Mouse (Mus musculus) stomach, embryonic 14.5 days (tissue): ENCODE results near the gene Gatad2b. TPM values are rescaled to one million over a fixed set of nuclear protein-coding genes. Genes with fewer than 3 reads are reported as not detected.
A peak's percentile ranks its signal among the peaks of the same experiment; 100 is the strongest.

ENCODE experiments used
- ATAC-seq: fragments of 200-750 bp; cut with Nextera tagmentation; 2 replicates; pipeline ENCODE4 v1.8.0; 2017; ENCODE audit warnings: low read depth, moderate TSS enrichment; ENCODE audit not compliant: insufficient number of reproducible peaks, insufficient read depth, low FRiP score
- H3K27ac ChIP-seq: fragments of 300-500 bp; sonication (generic); 2 replicates; pipeline ENCODE4 v1.5.1; 2014; ENCODE audit warnings: mild to moderate bottlenecking, low read length, moderate library complexity, mixed read lengths
- H3K27me3 ChIP-seq: fragments of 300-500 bp; sonication (generic); 2 replicates; pipeline ENCODE4 v1.6.1; 2014; ENCODE audit warnings: low read length, control low read depth, mixed read lengths; ENCODE audit not compliant: control insufficient read depth, insufficient read depth
- H3K36me3 ChIP-seq: fragments of 300-500 bp; sonication (generic); 2 replicates; pipeline ENCODE4 v1.6.1; 2014; ENCODE audit warnings: mild to moderate bottlenecking, control low read depth, low read length, moderate library complexity, mixed read lengths; ENCODE audit not compliant: control insufficient read depth, insufficient read depth
- H3K4me1 ChIP-seq: fragments of 300-500 bp; sonication (generic); 2 replicates; pipeline ENCODE4 v1.6.1; 2014; ENCODE audit warnings: low read length, control low read depth, mixed read lengths; ENCODE audit not compliant: control insufficient read depth, insufficient read depth
- H3K4me2 ChIP-seq: fragments of 300-500 bp; sonication (generic); replicated peaks from 2 replicates; pipeline ENCODE4 v1.6.1; 2014; ENCODE audit warnings: low read depth, low read length, control low read depth
- H3K4me3 ChIP-seq: fragments of 300-500 bp; sonication (generic); 2 replicates; pipeline ENCODE4 v1.5.1; 2014; ENCODE audit warnings: low read depth, low read length, control low read depth
- H3K9ac ChIP-seq: fragments of 300-500 bp; sonication (generic); replicated peaks from 2 replicates; pipeline ENCODE4 v1.6.1; 2014; ENCODE audit warnings: low read depth, mild to moderate bottlenecking, control low read depth, low read length, moderate library complexity, mixed read lengths
- H3K9me3 ChIP-seq: fragments of 300-500 bp; sonication (generic); 2 replicates; pipeline ENCODE4 v1.6.1; 2016; ENCODE audit warnings: low read depth, low read length, control low read depth; ENCODE audit not compliant: control insufficient read depth
- whole genome bisulfite sequencing: fragments of 180-500 bp; shearing (Covaris S2); extraction: QIAGEN DNeasy Blood & Tissue Kit; methylation state at CpG from one replicate; pipeline ENCODE4 v1.1.7; 2014; 5-methylcytosine and 5-hydroxymethylcytosine counted together
- polyA plus RNA-seq: library from polyadenylated mRNA; unstranded; fragments of >200 nt; fragmentation: Nextera tagmentation; extraction: Ambion mirVana; gene quantifications from 2 replicates; pipeline ENCODE4 v1.2.1, GENCODE M21; 2014

Gatad2b gene
- polyA plus RNA-seq, 1 experiment from 2014 or later = 28.7 TPM

DNA sequence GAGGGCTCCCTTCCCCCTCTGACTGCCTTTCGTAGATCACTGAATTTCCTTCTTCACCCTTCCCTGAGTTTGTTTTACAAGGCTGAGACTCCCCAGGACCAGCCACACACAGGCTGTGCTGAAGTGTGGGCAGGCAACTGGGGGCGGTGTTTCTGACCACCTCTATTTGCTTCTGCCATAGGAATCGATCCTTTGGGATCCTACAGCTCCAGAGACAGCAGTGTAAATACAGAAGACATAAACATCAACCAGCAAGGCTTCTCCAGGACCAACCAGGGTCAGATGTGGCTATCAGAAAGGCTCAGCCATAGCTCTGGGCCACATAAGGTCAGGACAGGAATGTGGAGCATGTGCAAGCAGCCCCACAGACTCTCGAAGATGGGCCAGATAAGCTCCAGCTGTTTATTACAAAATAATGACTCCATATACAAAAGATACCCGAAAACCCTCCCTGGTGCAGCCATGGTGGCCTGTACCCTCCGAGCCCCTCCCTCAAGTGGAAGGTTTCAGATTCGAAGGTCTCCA, 91.9 kb downstream of the Gatad2b start:
- H3K27ac ChIP-seq = no peak overlapping the region
- no peaks in the 10 kb centered on the region for H3K9me3 ChIP-seq
- H3K4me3 ChIP-seq = no peak overlapping the region
- H3K36me3 ChIP-seq = no peaks in the 10 kb centered on the region
- no peaks in the 10 kb centered on the region for H3K27me3 ChIP-seq
- no peak overlapping the region for H3K9ac ChIP-seq
- peaks cover 8% of the 10 kb centered on the region; the same call in 1 of the 2 replicates for H3K4me1 ChIP-seq
- H3K4me2 ChIP-seq = no peak overlapping the region
- WGBS = 22% methylated on average over 7 of the region's 7 CpGs
- ATAC-seq = no peak

GRCm38 (mm10) chr3:90386817-90387216, 93.8 kb downstream of the Gatad2b start:
- Histone ChIP-seq H3K4me3 (no peak overlapping the region), H3K27ac (no peak overlapping the region), H3K27me3 (no peaks in the 10 kb centered on the region), H3K9me3 (no peaks in the 10 kb centered on the region), H3K4me2 (no peak overlapping the region), H3K36me3 (peaks cover 6% of the 10 kb centered on the region; the same call in 1 of the 2 replicates), H3K9ac (no peak overlapping the region), H3K4me1 (peaks cover 20% of the 10 kb centered on the region; the same call in 1 of the 2 replicates)
- WGBS = 89% methylated on average over 10 of the region's 10 CpGs
- no peak for ATAC-seq

- no peak overlapping the region for H3K27ac ChIP-seq
- H3K4me3 ChIP-seq = no peak overlapping the region
- H3K9me3 ChIP-seq = no peaks in the 10 kb centered on the region
- H3K27me3 ChIP-seq = no peaks in the 10 kb centered on the region
- H3K36me3 ChIP-seq = peaks cover 12% of the 10 kb centered on the region
- no peak overlapping the region for H3K4me2 ChIP-seq
- 69% methylated on average over 11 of the region's 11 CpGs for WGBS
- H3K9ac ChIP-seq = no peak overlapping the region
- peaks cover 20% of the 10 kb centered on the region; the same call in 1 of the 2 replicates for H3K4me1 ChIP-seq
- no peak for ATAC-seq
Observed at GRCm38 (mm10) chr3:90387483-90387882, 94.5 kb downstream of the Gatad2b start.

- H3K9ac ChIP-seq = peak overlapping the region; percentile 72; the same call in 1 of the 2 replicates
- peak overlapping the region; percentile 75 for H3K4me3 ChIP-seq
- H3K4me1 ChIP-seq = peaks cover 20% of the 10 kb centered on the region; the same call in 1 of the 2 replicates
- no peak for ATAC-seq
- no peaks in the 10 kb centered on the region for H3K9me3 ChIP-seq
- WGBS = 74% methylated on average over 4 of the region's 4 CpGs
- H3K36me3 ChIP-seq = peaks cover 19% of the 10 kb centered on the region
- H3K27me3 ChIP-seq = no peaks in the 10 kb centered on the region
- no peak overlapping the region for H3K27ac ChIP-seq
- peak overlapping the region; percentile 98 for H3K4me2 ChIP-seq
Observed at GRCm38 (mm10) chr3:90388192-90388591, 95.2 kb downstream of the Gatad2b start.

- 3% methylated on average over 53 of the region's 53 CpGs for WGBS
- H3K9me3 ChIP-seq = no peaks in the 10 kb centered on the region
- no peaks in the 10 kb centered on the region for H3K27me3 ChIP-seq
- H3K4me2 ChIP-seq = peak overlapping the region; percentile 98
- peak overlapping the region; percentile 75 for H3K4me3 ChIP-seq
- peaks cover 20% of the 10 kb centered on the region; the same call in 1 of the 2 replicates for H3K4me1 ChIP-seq
- peak; percentile 62; the same call in 1 of the 2 replicates for ATAC-seq
- peaks cover 26% of the 10 kb centered on the region for H3K36me3 ChIP-seq
- peak overlapping the region; percentile 78 for H3K27ac ChIP-seq
- H3K9ac ChIP-seq = peak overlapping the region; percentile 72
Observed at GRCm38 (mm10) chr3:90388726-90389510, 95.9 kb downstream of the Gatad2b start.

DNA sequence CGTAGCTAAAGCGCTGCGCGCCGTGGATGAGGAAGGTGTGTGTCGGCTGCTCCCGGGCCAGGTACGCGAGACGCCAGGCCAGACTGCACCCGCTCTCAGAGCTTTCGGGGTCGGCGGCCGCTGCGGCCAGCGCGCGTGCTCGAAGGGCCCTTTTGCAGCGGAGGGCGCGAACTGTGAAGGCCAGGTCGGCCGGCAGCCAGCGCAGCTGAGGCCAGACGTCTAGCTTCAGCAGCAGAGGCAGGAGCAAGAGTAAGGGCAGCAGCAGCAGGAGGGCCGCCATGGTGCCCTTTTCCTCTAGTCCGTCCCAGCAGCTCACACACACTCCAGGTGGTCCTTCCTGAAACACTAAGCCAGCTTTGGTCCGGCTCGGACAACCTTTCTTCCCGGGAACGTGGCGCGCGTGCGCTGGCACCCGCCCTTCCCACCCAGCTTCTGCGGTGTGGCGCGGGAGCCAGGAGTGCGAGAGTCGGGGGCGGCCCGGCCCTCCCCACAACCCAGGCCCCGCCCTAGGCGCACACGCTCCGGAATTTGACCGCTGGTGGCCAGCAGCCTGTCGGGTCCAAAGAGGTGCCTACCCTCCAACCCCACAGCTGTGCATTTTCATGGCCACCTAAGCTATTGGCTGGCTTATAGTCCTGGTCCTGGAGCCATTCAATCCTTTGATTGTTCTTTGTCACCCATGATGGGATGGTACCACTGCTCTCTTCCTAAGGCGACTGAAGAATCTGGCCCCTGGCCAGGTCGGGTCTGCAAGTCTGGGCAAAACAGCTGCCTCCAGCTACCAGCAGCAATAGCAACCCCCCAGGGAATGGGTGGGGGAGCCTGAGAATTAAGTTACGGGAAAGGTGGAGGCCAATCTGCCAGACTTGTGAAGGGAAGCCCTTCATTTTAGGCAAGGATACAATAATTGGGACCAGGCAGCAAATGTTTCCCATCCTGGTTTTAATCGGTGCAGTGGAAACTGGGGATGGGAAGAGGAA, 96.8 kb downstream of the Gatad2b start, which contains the start of gene Slc27a3:
TSS of gene Slc27a3 (minus strand) at position 428 of the 980 bp plus-strand sequence.
- peak; percentile 68 for ATAC-seq
- WGBS = under 1% methylated on average over 54 of the region's 55 CpGs
- peaks cover 33% of the 10 kb centered on the region for H3K36me3 ChIP-seq

GRCm38 (mm10) chr3:90391004-90391403, 98.0 kb downstream of the Gatad2b start:
- Histone ChIP-seq H3K9me3 (no peaks in the 10 kb centered on the region), H3K4me2 (no peak overlapping the region), H3K36me3 (peaks cover 45% of the 10 kb centered on the region), H3K27me3 (no peaks in the 10 kb centered on the region), H3K27ac (no peak overlapping the region), H3K4me1 (peaks cover 20% of the 10 kb centered on the region; the same call in 1 of the 2 replicates), H3K9ac (no peak overlapping the region), H3K4me3 (no peak overlapping the region)
- ATAC-seq = no peak
- 59% methylated on average over 4 of the region's 4 CpGs for WGBS

More for the DNA sequence above, 96.8 kb downstream of the Gatad2b start, which contains the start of gene Slc27a3:
- Histone ChIP-seq H3K4me2 (peak within 1 kb of the TSS; percentile 98), H3K9ac (peak within 1 kb of the TSS; percentile 72), H3K9me3 (no peaks in the 10 kb centered on the region), H3K4me1 (peaks cover 20% of the 10 kb centered on the region; the same call in 1 of the 2 replicates), H3K27me3 (no peaks in the 10 kb centered on the region), H3K27ac (peak within 1 kb of the TSS; percentile 78), H3K4me3 (peak within 1 kb of the TSS; percentile 75)

DNA sequence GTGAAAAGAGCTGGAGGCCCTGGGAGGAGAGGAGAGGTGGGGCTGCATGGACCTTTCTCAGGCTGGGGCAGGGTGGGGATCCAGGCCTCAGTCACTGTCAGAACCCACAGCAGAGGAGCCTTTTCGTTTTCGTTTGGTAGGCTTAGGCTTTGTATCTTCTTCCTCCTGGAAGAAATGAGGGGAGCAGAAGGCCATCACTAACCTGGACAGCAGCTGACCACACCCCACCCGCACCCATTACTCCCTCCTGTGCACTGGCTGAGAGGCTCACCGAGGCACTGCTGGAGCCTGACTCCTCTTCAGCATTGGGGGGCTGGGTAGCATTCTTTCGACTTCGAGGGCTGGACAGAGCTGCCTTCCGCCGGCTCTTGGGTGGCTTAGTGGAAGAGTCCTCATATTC, 99.0 kb downstream of the Gatad2b start:
- 88% methylated on average over 8 of the region's 8 CpGs for WGBS
- H3K36me3 ChIP-seq = peaks cover 54% of the 10 kb centered on the region
- no peaks in the 10 kb centered on the region for H3K9me3 ChIP-seq
- no peak overlapping the region for H3K4me2 ChIP-seq
- no peaks in the 10 kb centered on the region for H3K27me3 ChIP-seq
- no peak overlapping the region for H3K27ac ChIP-seq
- peaks cover 20% of the 10 kb centered on the region; the same call in 1 of the 2 replicates for H3K4me1 ChIP-seq
- ATAC-seq = no peak
- no peak overlapping the region for H3K9ac ChIP-seq
- H3K4me3 ChIP-seq = no peak overlapping the region
